Mouse (Mus musculus) midbrain, postnatal 0 days (tissue): ENCODE measurements around the gene Gpr6. TPM values are rescaled to one million over a fixed set of nuclear protein-coding genes. Genes with fewer than 3 reads are reported as not detected.

ENCODE experiments used
- ATAC-seq: fragments of 200-750 bp; cut with Nextera tagmentation; 2 replicates; pipeline ENCODE4 v1.8.0; 2017; ENCODE audit warnings: moderate number of reproducible peaks, mild to moderate bottlenecking, moderate TSS enrichment, moderate library complexity; ENCODE audit not compliant: low FRiP score
- DNase-seq: peaks from one replicate; pipeline ENCODE4 v3.0.0-alpha.2; 2015; ENCODE audit warnings: low spot score
- H3K27ac ChIP-seq: fragments of 300-500 bp; sonication (generic); 2 replicates; pipeline ENCODE4 v1.5.1; 2014; ENCODE audit warnings: low read depth, mild to moderate bottlenecking, low read length, mixed read lengths
- H3K27me3 ChIP-seq: fragments of 300-500 bp; sonication (generic); 2 replicates; pipeline ENCODE4 v1.6.1; 2014; ENCODE audit warnings: low read length, control low read depth, mixed read lengths; ENCODE audit not compliant: insufficient read depth
- H3K36me3 ChIP-seq: fragments of 300-500 bp; sonication (generic); 2 replicates; pipeline ENCODE4 v1.6.1; 2014; ENCODE audit warnings: low read length, control low read depth, mixed read lengths; ENCODE audit not compliant: insufficient read depth
- H3K4me1 ChIP-seq: fragments of 300-500 bp; sonication (generic); 2 replicates; pipeline ENCODE4 v1.6.1; 2014; ENCODE audit warnings: mild to moderate bottlenecking, control low read depth, antibody characterized with exemption, low read length, mixed read lengths; ENCODE audit not compliant: insufficient read depth
- H3K4me2 ChIP-seq: fragments of 300-500 bp; sonication (generic); 2 replicates; pipeline ENCODE4 v1.6.1; 2014; ENCODE audit warnings: low read depth, mild to moderate bottlenecking, low read length, mixed read lengths; ENCODE audit not compliant: poor library complexity, severe bottlenecking
- H3K4me3 ChIP-seq: fragments of 300-500 bp; sonication (generic); 2 replicates; pipeline ENCODE4 v1.5.1; 2014; ENCODE audit warnings: low read depth, mild to moderate bottlenecking, low read length, moderate library complexity
- H3K9ac ChIP-seq: fragments of 300-500 bp; sonication (generic); replicated peaks from 2 replicates; pipeline ENCODE4 v1.6.1; 2014; ENCODE audit warnings: mild to moderate bottlenecking, low read length, moderate library complexity, mixed read lengths; ENCODE audit not compliant: poor library complexity, severe bottlenecking
- H3K9me3 ChIP-seq: fragments of 300-500 bp; sonication (generic); 2 replicates; pipeline ENCODE4 v1.6.1; 2016; ENCODE audit warnings: low read length, control low read depth
- CTCF ChIP-seq: IDR thresholded peaks from 2 replicates; pipeline ENCODE4 v1.5.1; 2016; ENCODE audit warnings: antibody characterized with exemption, mild to moderate bottlenecking
- WGBS: fragments of 180-500 bp; shearing (Covaris S2); extraction: QIAGEN DNeasy Blood & Tissue Kit; methylation state at CpG from one replicate; pipeline ENCODE4 v1.1.7; 2014; 5-methylcytosine and 5-hydroxymethylcytosine counted together
- polyA plus RNA-seq: library from polyadenylated mRNA; unstranded; fragments of >200 nt; fragmentation: Nextera tagmentation; extraction: Ambion mirVana; gene quantifications from 2 replicates; pipeline ENCODE4 v1.2.1, GENCODE M21; 2015
- total RNA-seq: library from RNA; depleted of rRNA; stranded (reverse); fragments of >200 nt; gene quantifications from 2 replicates; pipeline ENCODE4 v1.2.3, GENCODE M21; 2014

Gene Gpr6
- total and polyA plus RNA-seq, 2 experiments from 2014 or later = 1.6 to 6.5 TPM

- peak; percentile 71 for TF ChIP-seq CTCF
- Histone ChIP-seq H3K27ac (0 out of 2 replicates have a peak overlapping the region, but pooled peaks have one; percentile 38), H3K9me3 (no peaks in the 10 kb centered on the region), H3K4me3 (peak overlapping the region; percentile 57), H3K4me1 (0 out of 2 replicates have a peak, but pooled peaks cover 4% of the 10 kb centered on the region), H3K27me3 (no peaks in the 10 kb centered on the region), H3K36me3 (no peaks in the 10 kb centered on the region), H3K9ac (peak overlapping the region; percentile 39), H3K4me2 (peak overlapping the region; percentile 76)
- 2% methylated on average over 68 of the region's 68 CpGs for WGBS
- ATAC-seq = peak; percentile 56
- peak; percentile 76 for DNase-seq
Measured at GRCm38 (mm10) chr10:41070693-41071651, 1.1 kb downstream of the Gpr6 start.

- H3K36me3 ChIP-seq = no peaks in the 10 kb centered on the region
- H3K9ac ChIP-seq = no peak overlapping the region
- TF ChIP-seq CTCF = no peak
- no peak overlapping the region for H3K4me3 ChIP-seq
- no peaks in the 10 kb centered on the region for H3K4me1 ChIP-seq
- ATAC-seq (no peak), DNase-seq (peak; percentile 5)
- H3K27me3 ChIP-seq = no peaks in the 10 kb centered on the region
- no peak overlapping the region for H3K27ac ChIP-seq
- 53% methylated on average over 4 of the region's 4 CpGs for WGBS
- H3K4me2 ChIP-seq = no peak overlapping the region
- no peaks in the 10 kb centered on the region for H3K9me3 ChIP-seq
Measured at GRCm38 (mm10) chr10:41060250-41060831, 11.7 kb downstream of the Gpr6 start.

GRCm38 (mm10) chr10:41055581-41055980 is 16.5 kb downstream of the Gpr6 start:
- Histone ChIP-seq H3K4me2 (no peak overlapping the region), H3K9me3 (no peaks in the 10 kb centered on the region), H3K4me3 (no peak overlapping the region), H3K27me3 (no peaks in the 10 kb centered on the region), H3K4me1 (no peaks in the 10 kb centered on the region), H3K9ac (no peak overlapping the region), H3K27ac (no peak overlapping the region), H3K36me3 (no peaks in the 10 kb centered on the region)
- DNase-seq = no peak
- 67% methylated on average over 9 of the region's 9 CpGs for WGBS
- ATAC-seq = no peak
- no peak for TF ChIP-seq CTCF

GRCm38 (mm10) chr10:41054005-41054404 is 18.1 kb downstream of the Gpr6 start:
- no peak for ATAC-seq
- no peaks in the 10 kb centered on the region for H3K4me1 ChIP-seq
- DNase-seq = no peak
- WGBS = 86% methylated on average over 5 of the region's 5 CpGs
- no peaks in the 10 kb centered on the region for H3K36me3 ChIP-seq
- H3K4me2 ChIP-seq = no peak overlapping the region
- H3K9ac ChIP-seq = no peak overlapping the region
- H3K27ac ChIP-seq = no peak overlapping the region
- H3K4me3 ChIP-seq = no peak overlapping the region
- TF ChIP-seq CTCF = no peak
- H3K9me3 ChIP-seq = no peaks in the 10 kb centered on the region
- no peaks in the 10 kb centered on the region for H3K27me3 ChIP-seq

- ATAC-seq (no peak), DNase-seq (no peak)
- H3K36me3 ChIP-seq = no peaks in the 10 kb centered on the region
- H3K27me3 ChIP-seq = no peaks in the 10 kb centered on the region
- 19% methylated on average over 11 of the region's 11 CpGs for WGBS
- H3K4me1 ChIP-seq = peaks cover 7% of the 10 kb centered on the region
- no peak overlapping the region for H3K4me3 ChIP-seq
- no peak overlapping the region for H3K9ac ChIP-seq
- TF ChIP-seq CTCF = no peak
- no peak overlapping the region for H3K27ac ChIP-seq
- H3K4me2 ChIP-seq = no peak overlapping the region
- no peaks in the 10 kb centered on the region for H3K9me3 ChIP-seq
Measured at GRCm38 (mm10) chr10:41042272-41042671, 29.8 kb downstream of the Gpr6 start.

GRCm38 (mm10) chr10:41041478-41041877 is 30.6 kb downstream of the Gpr6 start:
- no peak overlapping the region for H3K4me2 ChIP-seq
- H3K27ac ChIP-seq = no peak overlapping the region
- no peaks in the 10 kb centered on the region for H3K27me3 ChIP-seq
- no peak for DNase-seq
- TF ChIP-seq CTCF = peak; percentile 27; the same call in 1 of the 2 replicates
- peak; percentile 45; the same call in 1 of the 2 replicates for ATAC-seq
- peaks cover 7% of the 10 kb centered on the region for H3K4me1 ChIP-seq
- H3K36me3 ChIP-seq = no peaks in the 10 kb centered on the region
- 30% methylated on average over 9 of the region's 9 CpGs for WGBS
- H3K4me3 ChIP-seq = no peak overlapping the region
- H3K9me3 ChIP-seq = no peaks in the 10 kb centered on the region
- H3K9ac ChIP-seq = no peak overlapping the region
